9 mouse cellular contexts compared by ENCODE assay signal in the genomic region with DNA sequence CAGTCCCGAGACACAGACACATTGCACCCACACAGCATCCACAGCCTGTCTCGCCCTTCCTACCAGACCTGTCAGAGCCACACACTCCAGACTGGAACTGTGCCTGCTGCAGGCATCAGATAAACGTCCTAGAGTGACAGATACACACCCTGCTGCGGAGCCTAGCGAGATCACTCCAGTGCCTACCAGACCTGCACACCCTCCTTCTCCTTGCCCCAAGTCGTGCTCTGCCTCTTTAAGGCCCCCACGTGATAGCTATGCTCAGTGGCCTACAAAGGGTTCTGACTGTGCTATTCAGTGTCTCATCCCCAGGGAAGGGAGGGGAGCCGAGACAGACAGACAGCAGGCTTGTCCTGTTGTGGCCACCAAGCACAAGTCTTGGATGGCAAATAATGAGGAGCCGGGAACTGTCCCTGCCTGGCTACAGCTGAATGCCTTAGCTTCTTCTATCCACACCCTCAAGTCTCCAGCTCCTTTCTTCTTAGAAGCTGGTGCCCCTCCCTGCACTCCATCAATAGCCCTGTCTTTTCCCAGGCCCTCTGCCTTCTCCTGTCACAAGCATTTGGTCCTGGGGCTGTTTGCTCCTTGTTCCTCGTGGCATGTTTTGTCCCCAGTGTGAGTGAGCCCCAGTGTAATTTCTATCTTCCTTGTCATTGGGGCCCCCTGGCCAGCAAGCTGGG. TPM values are rescaled to one million over a fixed set of nuclear protein-coding genes. Genes with fewer than 3 reads are reported as not detected.
DNase-seq lines count a peak whose midpoint lies in the region; ATAC-seq and TF ChIP-seq lines count a peak whose summit lies in the region.
"Had no signal": no experiment of that assay in that cellular context is flagged by ENCODE, and none has a peak within 500 bp of the region (broad histone marks: within the 10 kb centered on the region; RNA-seq: fewer than 3 reads in every experiment).

No protein-coding gene starts in this region.

- H3K27me3 ChIP-seq in lung, embryonic 14.5 days (ENCODE audit: insufficient read depth, low read length), result no peaks in the 10 kb centered on the region
- no peaks in the 10 kb centered on the region for H3K27me3 ChIP-seq in forebrain, embryonic 13.5 days
- peaks cover 9% of the 10 kb centered on the region; the same call in 1 of the 2 replicates for H3K27me3 ChIP-seq in limb, embryonic 10.5 days (ENCODE audit: low read depth, poor library complexity, severe bottlenecking)
- no peaks in the 10 kb centered on the region for H3K27me3 ChIP-seq in neural tube, embryonic 14.5 days (ENCODE audit: control insufficient read depth, insufficient read depth, low read length)

- 35% methylated on average over 10 of the region's 10 CpGs for WGBS in lung, embryonic 14.5 days
- WGBS in forebrain, embryonic 13.5 days, result 8% methylated on average over 10 of the region's 10 CpGs
- 28% methylated on average over 10 of the region's 10 CpGs for WGBS in limb, embryonic 10.5 days
- 14% methylated on average over 10 of the region's 10 CpGs for WGBS in neural tube, embryonic 14.5 days

- no peak overlapping the region for H3K27ac ChIP-seq in lung, embryonic 14.5 days (ENCODE audit: low read depth)
- H3K27ac ChIP-seq in forebrain, embryonic 13.5 days, result peak overlapping the region; percentile 69
- H3K27ac ChIP-seq in limb, embryonic 10.5 days, result 0 out of 2 replicates have a peak overlapping the region, but pooled peaks have one; percentile 20
- peak overlapping the region; percentile 41; the same call in 1 of the 2 replicates for H3K27ac ChIP-seq in neural tube, embryonic 14.5 days (ENCODE audit: low read depth, low read length)

- H3K4me2 ChIP-seq in lung, embryonic 14.5 days, result no peak overlapping the region
- H3K4me2 ChIP-seq in forebrain, embryonic 13.5 days, result no peak overlapping the region
- H3K4me2 ChIP-seq in neural tube, embryonic 14.5 days (ENCODE audit: low read depth, low read length), result no peak overlapping the region

- no peak overlapping the region for H3K4me3 ChIP-seq in lung, embryonic 14.5 days (ENCODE audit: low read depth, low read length)
- H3K4me3 ChIP-seq in forebrain, embryonic 13.5 days, result no peak overlapping the region
- no peak overlapping the region for H3K4me3 ChIP-seq in limb, embryonic 10.5 days
- H3K4me3 ChIP-seq in neural tube, embryonic 14.5 days (ENCODE audit: low read depth, low read length), result no peak overlapping the region

- H3K9ac ChIP-seq in lung, embryonic 14.5 days, result no peak overlapping the region
- H3K9ac ChIP-seq in forebrain, embryonic 13.5 days, result peak overlapping the region; percentile 41; the same call in 1 of the 2 replicates
- H3K9ac ChIP-seq in neural tube, embryonic 14.5 days (replicated peaks; ENCODE audit: low read depth, low read length), result no peak overlapping the region

- no peaks in the 10 kb centered on the region for H3K4me1 ChIP-seq in lung, embryonic 14.5 days (ENCODE audit: insufficient read depth)
- peaks cover 36% of the 10 kb centered on the region for H3K4me1 ChIP-seq in forebrain, embryonic 13.5 days
- peaks cover 22% of the 10 kb centered on the region for H3K4me1 ChIP-seq in limb, embryonic 10.5 days
- peaks cover 17% of the 10 kb centered on the region for H3K4me1 ChIP-seq in neural tube, embryonic 14.5 days (ENCODE audit: control insufficient read depth, insufficient read depth, low read length)

- no peaks in the 10 kb centered on the region; the same call in 1 of the 2 replicates for H3K36me3 ChIP-seq in lung, embryonic 14.5 days (ENCODE audit: insufficient read depth)
- H3K36me3 ChIP-seq in forebrain, embryonic 13.5 days (ENCODE audit: poor library complexity, severe bottlenecking), result peaks cover 66% of the 10 kb centered on the region
- no peaks in the 10 kb centered on the region for H3K36me3 ChIP-seq in limb, embryonic 10.5 days
- peaks cover 8% of the 10 kb centered on the region; the same call in 1 of the 2 replicates for H3K36me3 ChIP-seq in neural tube, embryonic 14.5 days (ENCODE audit: control insufficient read depth, insufficient read depth, low read length)

- TF ChIP-seq CTCF in lung, embryonic 14.5 days (IDR thresholded peaks at IDR 0.05; ENCODE audit: low read depth), result no peak

- no peak for DNase-seq in lung, embryonic 14.5 days
- no peak for DNase-seq in lung, adult 18-20 months
- DNase-seq in limb, embryonic 10.5 days (ENCODE audit: low spot score), result no peak
- DNase-seq in T-cell, adult 2 months (ENCODE audit: low spot score), result no peak
- DNase-seq in B cell, adult 2 months, result no peak
- DNase-seq in adipocyte (ENCODE audit: low spot score), result no peak

- peak; percentile 38 for ATAC-seq in lung, embryonic 14.5 days (ENCODE audit: insufficient read depth)
- peak; percentile 78 for ATAC-seq in forebrain, embryonic 13.5 days
- peak; percentile 54; the same call in 1 of the 2 replicates for ATAC-seq in neural tube, embryonic 14.5 days (ENCODE audit: low read depth)

- no peaks in the 10 kb centered on the region for H3K9me3 ChIP-seq in lung, embryonic 14.5 days (ENCODE audit: low read depth, low read length)
- H3K9me3 ChIP-seq in forebrain, embryonic 13.5 days (replicated peaks), result no peaks in the 10 kb centered on the region
- H3K9me3 ChIP-seq in limb, embryonic 10.5 days (replicated peaks), result no peaks in the 10 kb centered on the region
- no peaks in the 10 kb centered on the region for H3K9me3 ChIP-seq in neural tube, embryonic 14.5 days (ENCODE audit: control insufficient read depth, low read length)

RNA-seq across cellular contexts. Expression of a gene that starts 41.6 kb away (rescaled TPM):
- 0.55 and 1.1 TPM in 2 replicates for polyA plus RNA-seq in lung, embryonic 14.5 days (2014; fragmentation: Nextera tagmentation; extraction: Ambion mirVana)
- polyA plus RNA-seq in forebrain, embryonic 13.5 days (2015; fragmentation: Nextera tagmentation; extraction: Ambion mirVana), result not detected in 2 replicates
- not detected in 2 replicates for polyA plus RNA-seq in limb, embryonic 10.5 days (2016; fragmentation: Nextera tagmentation; extraction: Ambion mirVana)
- not detected in 2 replicates for polyA plus RNA-seq in neural tube, embryonic 14.5 days (2014; fragmentation: Nextera tagmentation; extraction: Ambion mirVana)

RNA-seq across cellular contexts. Expression of a gene that starts 53.7 kb away (rescaled TPM):
- polyA plus RNA-seq in lung, embryonic 14.5 days (2014; fragmentation: Nextera tagmentation; extraction: Ambion mirVana), result 6.6 and 7.1 TPM in 2 replicates
- not detected in 2 replicates for polyA plus RNA-seq in forebrain, embryonic 13.5 days (2015; fragmentation: Nextera tagmentation; extraction: Ambion mirVana)
- not detected in 2 replicates for polyA plus RNA-seq in limb, embryonic 10.5 days (2016; fragmentation: Nextera tagmentation; extraction: Ambion mirVana)
- polyA plus RNA-seq in neural tube, embryonic 14.5 days (2014; fragmentation: Nextera tagmentation; extraction: Ambion mirVana), result not detected in 2 replicates
- polyA plus RNA-seq: small intestine, adult 2 months had no signal
